15 mouse cellular contexts compared by ENCODE assay signal in the genomic region with DNA sequence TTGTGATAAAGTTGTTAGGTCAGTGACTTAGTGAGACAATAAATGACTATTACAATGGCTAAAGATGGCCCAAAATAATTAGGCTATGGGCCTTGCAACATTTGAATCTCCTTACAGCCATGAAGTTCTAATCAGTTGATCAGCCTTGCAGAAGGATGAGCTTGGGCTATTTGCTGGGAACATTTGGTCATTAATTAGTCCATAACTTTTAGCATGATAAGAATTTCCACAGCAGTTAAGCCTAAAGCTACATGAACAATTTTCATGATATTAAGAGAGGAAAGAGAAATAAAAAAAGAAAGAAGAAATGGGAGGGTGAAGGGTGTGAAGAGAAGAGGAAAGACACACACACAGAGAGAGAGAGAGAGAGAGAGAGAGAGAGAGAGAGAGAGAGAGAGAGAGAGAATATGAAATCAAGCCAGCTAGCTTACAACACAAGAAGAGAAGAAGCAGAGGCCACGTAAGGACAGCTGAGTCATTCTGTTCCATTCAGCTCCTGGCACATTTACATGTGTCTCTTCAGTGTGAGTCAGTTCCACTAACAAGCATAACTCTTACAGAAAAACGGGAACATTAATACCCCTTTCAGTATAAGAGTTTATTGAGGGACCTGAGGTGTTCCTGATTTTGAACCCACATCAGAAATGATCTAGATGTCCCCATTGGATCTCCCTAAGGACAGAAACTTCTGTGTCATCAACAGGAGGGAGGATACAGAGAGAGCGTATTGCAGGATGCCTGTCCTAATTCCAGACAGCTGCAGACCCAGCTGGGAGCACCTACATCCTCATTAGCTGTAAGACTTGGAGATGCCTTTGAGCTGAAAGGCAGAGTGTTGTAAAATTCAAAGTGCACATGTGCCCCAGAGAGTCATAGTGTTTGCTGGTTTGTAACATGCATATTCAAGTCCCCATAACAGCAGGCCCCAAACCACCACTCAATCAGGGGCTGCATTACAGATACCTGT.
A peak's percentile ranks its signal among the peaks of the same experiment; 100 is the strongest.
DNase-seq lines count a peak whose midpoint lies in the region; ATAC-seq and TF ChIP-seq lines count a peak whose summit lies in the region.
"Had no signal": no experiment of that assay in that cellular context is flagged by ENCODE, and none has a peak within 500 bp of the region (broad histone marks: within the 10 kb centered on the region; RNA-seq: fewer than 3 reads in every experiment).

No protein-coding gene starts in this region.

- H3K9ac ChIP-seq in MEL (ENCODE audit: control insufficient read depth, low read depth, low read length, poor library complexity, severe bottlenecking): no peak overlapping the region
- H3K9ac ChIP-seq in intestine, embryonic 15.5 days: no peak overlapping the region
- H3K9ac ChIP-seq: hindbrain, embryonic 15.5 days; liver, embryonic 15.5 days had no signal

- H3K4me2 ChIP-seq in intestine, embryonic 15.5 days (replicated peaks): no peak overlapping the region
- H3K4me2 ChIP-seq: hindbrain, embryonic 15.5 days; liver, embryonic 15.5 days; midbrain, embryonic 11.5 days had no signal

- no peaks in the 10 kb centered on the region for H3K27me3 ChIP-seq in MEL (ENCODE audit: control insufficient read depth in 1 of 2, insufficient read depth in 2 of 2, low read length in 2 of 2)
- H3K27me3 ChIP-seq in intestine, embryonic 15.5 days (replicated peaks): no peaks in the 10 kb centered on the region
- H3K27me3 ChIP-seq: hindbrain, embryonic 15.5 days; liver, embryonic 15.5 days had no signal

- H3K27ac ChIP-seq in MEL (ENCODE audit: control insufficient read depth, low read depth, low read length): peak overlapping the region; percentile 18; the same call in 1 of the 2 replicates
- no peak overlapping the region for H3K27ac ChIP-seq in intestine, embryonic 15.5 days
- H3K27ac ChIP-seq: hindbrain, embryonic 15.5 days; liver, embryonic 15.5 days had no signal

- WGBS in intestine, embryonic 15.5 days: 71% methylated on average over 3 of the region's 3 CpGs

- TF ChIP-seq POLR2A in MEL (IDR thresholded peaks at IDR 0.05; ENCODE audit: control insufficient read depth in 1 of 2, insufficient read depth in 1 of 2, low read depth in 1 of 2, low read length in 2 of 2, poor library complexity in 1 of 2): no peak

- no peaks in the 10 kb centered on the region for H3K79me2 ChIP-seq in MEL (ENCODE audit: control insufficient read depth, insufficient read depth, low read length, poor library complexity)

- ATAC-seq in intestine, embryonic 15.5 days: no peak

- peak; percentile 42 to 50; a peak in 2 of 4 replicates for TF ChIP-seq EP300 in MEL (IDR thresholded peaks at IDR 0.05; ENCODE audit: low read depth in 1 of 2, low read length in 2 of 2)

- peaks cover 0 to 5% of the 10 kb centered on the region in 2 experiments; a peak in 3 of 4 replicates for H3K36me3 ChIP-seq in MEL (ENCODE audit: control insufficient read depth in 1 of 2, insufficient read depth in 2 of 2, low read length in 2 of 2)
- H3K36me3 ChIP-seq in intestine, embryonic 15.5 days: no peaks in the 10 kb centered on the region
- H3K36me3 ChIP-seq: hindbrain, embryonic 15.5 days; liver, embryonic 15.5 days had no signal

- no peaks in the 10 kb centered on the region for H3K9me3 ChIP-seq in MEL (replicated peaks; ENCODE audit: insufficient read depth, low read length)
- H3K9me3 ChIP-seq in intestine, embryonic 15.5 days: no peaks in the 10 kb centered on the region
- H3K9me3 ChIP-seq: hindbrain, embryonic 15.5 days; liver, embryonic 15.5 days had no signal

- H3K4me1 ChIP-seq in MEL (ENCODE audit: control insufficient read depth in 1 of 2, insufficient read depth in 2 of 2, low read length in 2 of 2): peaks cover 0 to 5% of the 10 kb centered on the region in 2 experiments; a peak in 2 of 4 replicates
- H3K4me1 ChIP-seq in intestine, embryonic 15.5 days (replicated peaks): no peaks in the 10 kb centered on the region
- H3K4me1 ChIP-seq: hindbrain, embryonic 15.5 days; liver, embryonic 15.5 days had no signal

- DNase-seq in layer of hippocampus, adult 11-12 months (ENCODE audit: low spot score): peak; percentile 24
- DNase-seq in layer of hippocampus, postnatal 10 days (ENCODE audit: low spot score in 2 of 2): no peak
- DNase-seq in MEL (ENCODE audit: low read depth, low spot score): peak; percentile 84
- peak; percentile 13 to 62 for DNase-seq in frontal cortex, postnatal 36 days (ENCODE audit: low spot score in 2 of 2)
- DNase-seq in left cerebral cortex, adult 9 months (ENCODE audit: low spot score in 2 of 2): peak; percentile 26 to 42
- no peak for DNase-seq in lung, postnatal 25 days (ENCODE audit: low spot score)
- no peak for DNase-seq in kidney, adult 11 months
- DNase-seq: cerebellum, postnatal 36 days; spleen, adult 18-20 months; thymus, adult 2 months had no signal

- no peak; the same call in 1 of the 2 replicates for TF ChIP-seq RAD21 in MEL (IDR thresholded peaks at IDR 0.05; ENCODE audit: low read depth, low read length)

- H3K4me3 ChIP-seq in MEL (ENCODE audit: control insufficient read depth in 1 of 2, insufficient read depth in 1 of 2, low read depth in 2 of 2, low read length in 2 of 2): no peak overlapping the region
- no peak overlapping the region for H3K4me3 ChIP-seq in intestine, embryonic 15.5 days (replicated peaks)
- H3K4me3 ChIP-seq: erythroblast, embryonic 14.5 days; hindbrain, embryonic 15.5 days; liver, embryonic 15.5 days had no signal

- no peak for TF ChIP-seq CTCF in MEL (IDR thresholded peaks at IDR 0.05 in 2 of 3, conservative IDR thresholded peaks at IDR 0.05 in 1 of 3; ENCODE audit: control insufficient read depth in 1 of 3, insufficient read depth in 1 of 3, low read depth in 2 of 3, low read length in 3 of 3, poor library complexity in 1 of 3, severe bottlenecking in 1 of 3)

TF ChIP-seq in MEL, 35 proteins besides CTCF, POLR2A, EP300 and RAD21:
- peak; percentile 51; the same call in 1 of the 2 replicates for TF ChIP-seq MAX (IDR thresholded peaks at IDR 0.05; ENCODE audit: low read length)
- no peak for TF ChIP-seq CHD2 (IDR thresholded peaks at IDR 0.05; ENCODE audit: low read length)
- TF ChIP-seq ETS1 (IDR thresholded peaks at IDR 0.05; ENCODE audit: low read depth, low read length): peak; percentile 75
- TF ChIP-seq JUND (IDR thresholded peaks at IDR 0.05; ENCODE audit: low read depth, low read length): peak; percentile 96
- peak; percentile 72; the same call in 1 of the 2 replicates for TF ChIP-seq GABPA (IDR thresholded peaks at IDR 0.05; ENCODE audit: low read depth, low read length)
- TF ChIP-seq SMC3 (IDR thresholded peaks at IDR 0.05; ENCODE audit: low read depth, low read length): 0 out of 2 replicates have a peak, but pooled peaks have one; percentile 12
- no peak for TF ChIP-seq POLR2AphosphoS2 (IDR thresholded peaks at IDR 0.05; ENCODE audit: low read length)
- peak; percentile 30; the same call in 1 of the 2 replicates for TF ChIP-seq TCF12 (IDR thresholded peaks at IDR 0.05; ENCODE audit: low read depth, low read length)
- 0 out of 2 replicates have a peak, but pooled peaks have one; percentile 39 for TF ChIP-seq SIN3A (IDR thresholded peaks at IDR 0.05; ENCODE audit: low read length)
- 0 out of 2 replicates have a peak, but pooled peaks have one; percentile 34 for TF ChIP-seq MEF2A (IDR thresholded peaks at IDR 0.05; ENCODE audit: extremely low read depth, insufficient replicate concordance, low read depth, low read length, poor library complexity, severe bottlenecking)
- TF ChIP-seq TBP (IDR thresholded peaks at IDR 0.05; ENCODE audit: low read depth, low read length): no peak
- peak; percentile 44; the same call in 1 of the 2 replicates for TF ChIP-seq MXI1 (IDR thresholded peaks at IDR 0.05; ENCODE audit: low read depth, low read length)
- TF ChIP-seq MYC (IDR thresholded peaks at IDR 0.05; ENCODE audit: low read depth, low read length): 0 out of 2 replicates have a peak, but pooled peaks have one; percentile 49

Comparison
In these comparisons a context has a peak if more than half of its experiments do, and no peak if none do; other contexts are left out.
1. DNase-seq: peak in layer of hippocampus, adult 11-12 months (single experiment), MEL (single experiment), frontal cortex, postnatal 36 days (2 of 2) and left cerebral cortex, adult 9 months (2 of 2); none in layer of hippocampus, postnatal 10 days (0 of 2), lung, postnatal 25 days (single experiment) and kidney, adult 11 months (single experiment).